Mouse (Mus musculus) liver, adult (tissue): ENCODE measurements at regions not wholly inside any gene's neighbourhood (a gene's known extent, or its start where the extent isn't known, plus 50 kb on each side); places are given as distances from the start of the nearest gene placed in this dataset.

ENCODE experiments used
- GATA4 ChIP-seq: IDR thresholded peaks from 2 replicates; pipeline ENCODE4 v1.6.1; 2014; ENCODE audit warnings: mild to moderate bottlenecking, low read length; ENCODE audit not compliant: insufficient replicate concordance

DNA sequence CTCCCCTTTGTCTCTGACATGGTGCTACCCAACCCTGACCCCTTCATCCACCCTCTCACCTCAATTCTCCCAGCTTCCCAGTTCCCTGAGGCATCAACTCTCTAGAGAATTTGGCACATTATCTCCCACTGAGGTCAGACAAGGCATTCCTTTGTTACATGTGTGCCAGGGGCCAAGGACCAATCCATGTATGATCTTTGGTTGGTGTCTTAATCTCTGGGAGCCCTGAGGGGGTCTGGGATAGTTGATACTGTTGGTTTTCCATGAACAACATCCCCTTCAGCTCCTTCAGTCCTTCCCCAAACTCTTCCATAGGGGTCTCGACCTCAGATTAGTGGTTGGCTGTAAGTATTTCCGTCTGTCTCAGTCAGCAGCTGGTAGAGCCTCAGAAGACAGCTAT, 224.9 kb upstream of the Klf12 start:
- no peak for TF ChIP-seq GATA4

DNA sequence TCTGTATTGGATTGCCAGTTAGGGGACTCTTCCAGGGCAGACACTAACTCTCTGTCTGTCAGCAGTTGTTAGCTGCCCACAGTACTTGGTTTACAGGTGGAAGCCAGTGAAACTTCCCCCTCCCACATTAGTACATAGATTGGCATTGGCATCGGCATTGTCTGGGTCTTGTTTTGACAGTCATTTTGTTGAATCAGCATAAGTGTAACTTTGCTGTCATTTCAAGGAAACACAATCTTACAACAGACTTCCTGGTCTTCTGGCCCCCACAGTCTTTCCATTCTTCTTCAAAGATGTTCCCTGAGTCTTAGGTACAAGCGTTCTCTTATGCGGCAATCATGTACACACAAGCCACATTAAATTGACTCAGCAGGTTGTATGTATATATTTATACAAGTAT, 223.6 kb upstream of the Klf12 start:
- TF ChIP-seq GATA4, result no peak

DNA sequence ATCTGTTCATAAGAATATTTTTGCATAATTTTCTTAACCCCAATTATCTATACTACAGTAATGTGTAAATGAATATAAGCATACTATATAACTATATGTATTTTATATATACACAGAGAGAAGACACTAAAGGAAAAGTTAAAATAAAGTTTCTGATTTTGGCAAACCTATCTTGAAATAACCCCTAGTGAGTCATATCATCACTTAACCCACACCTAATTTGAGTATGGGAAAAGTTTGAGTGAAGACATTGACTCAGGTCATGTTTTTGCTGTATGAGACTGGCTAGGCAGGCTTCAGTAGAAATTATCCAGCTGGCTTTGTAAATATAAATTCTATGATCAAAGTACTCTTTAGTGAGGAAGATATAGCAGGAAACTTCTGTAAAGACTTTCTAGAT, 223.1 kb upstream of the Klf12 start:
- TF ChIP-seq GATA4, result no peak

DNA sequence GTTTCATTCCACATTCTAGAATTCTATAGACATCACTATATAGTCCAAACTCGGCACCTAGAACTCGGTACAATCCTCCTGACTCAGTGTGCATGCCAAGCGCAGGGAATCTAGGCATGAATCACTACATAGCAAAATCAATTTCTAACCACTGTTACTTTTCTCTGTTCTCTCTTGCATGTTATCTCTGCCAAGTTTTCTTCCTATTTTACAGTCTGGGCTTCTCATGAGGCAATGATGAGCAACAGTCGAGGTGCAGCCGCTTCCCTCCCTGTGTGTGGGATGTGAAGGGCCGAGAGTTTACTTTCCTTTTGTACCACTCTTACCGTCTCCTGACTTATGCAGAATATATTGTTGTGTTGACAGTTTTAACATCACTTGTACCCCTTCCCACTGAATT, 204.4 kb upstream of the Klf12 start:
- TF ChIP-seq GATA4, result no peak

DNA sequence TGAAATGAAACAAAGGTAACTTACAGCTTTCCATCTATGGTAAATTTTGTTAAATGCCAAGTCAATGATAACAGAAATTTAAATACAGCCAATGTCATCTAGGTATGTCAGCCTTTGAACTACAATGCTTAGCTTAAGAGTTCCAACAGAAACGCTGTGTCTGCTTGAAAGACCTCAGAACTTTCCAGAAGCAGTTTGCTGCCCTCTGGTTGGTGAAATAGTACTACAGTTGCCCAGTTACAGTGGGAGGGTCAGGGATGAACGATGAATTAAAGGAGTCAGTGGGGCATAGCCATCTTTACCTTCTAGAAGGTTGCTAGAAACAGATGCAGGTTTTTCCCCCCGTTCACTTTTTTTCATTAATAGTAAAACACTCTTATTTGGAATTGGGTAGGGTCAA, 201.0 kb upstream of the Klf12 start:
- TF ChIP-seq GATA4, result no peak

DNA sequence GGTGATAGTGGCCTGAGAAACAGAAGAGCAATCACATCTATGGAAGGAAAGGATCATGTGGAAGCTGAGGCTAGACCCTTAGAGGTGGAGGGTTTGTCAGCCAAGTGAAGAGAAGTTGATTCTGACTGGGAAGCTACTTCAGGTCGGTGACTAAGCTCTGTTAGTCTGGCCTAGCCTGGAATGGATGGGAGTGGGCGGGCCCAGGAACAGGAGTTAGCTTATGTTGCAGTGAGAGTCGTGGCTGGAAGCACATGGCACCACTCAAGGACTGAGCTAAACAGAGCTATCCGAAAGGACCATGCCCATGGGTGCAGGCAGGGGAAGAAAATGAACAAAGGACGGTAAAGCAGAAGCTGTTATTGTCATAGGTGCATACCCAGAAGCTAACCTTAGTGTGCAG, 199.6 kb upstream of the Klf12 start:
- no peak for TF ChIP-seq GATA4

DNA sequence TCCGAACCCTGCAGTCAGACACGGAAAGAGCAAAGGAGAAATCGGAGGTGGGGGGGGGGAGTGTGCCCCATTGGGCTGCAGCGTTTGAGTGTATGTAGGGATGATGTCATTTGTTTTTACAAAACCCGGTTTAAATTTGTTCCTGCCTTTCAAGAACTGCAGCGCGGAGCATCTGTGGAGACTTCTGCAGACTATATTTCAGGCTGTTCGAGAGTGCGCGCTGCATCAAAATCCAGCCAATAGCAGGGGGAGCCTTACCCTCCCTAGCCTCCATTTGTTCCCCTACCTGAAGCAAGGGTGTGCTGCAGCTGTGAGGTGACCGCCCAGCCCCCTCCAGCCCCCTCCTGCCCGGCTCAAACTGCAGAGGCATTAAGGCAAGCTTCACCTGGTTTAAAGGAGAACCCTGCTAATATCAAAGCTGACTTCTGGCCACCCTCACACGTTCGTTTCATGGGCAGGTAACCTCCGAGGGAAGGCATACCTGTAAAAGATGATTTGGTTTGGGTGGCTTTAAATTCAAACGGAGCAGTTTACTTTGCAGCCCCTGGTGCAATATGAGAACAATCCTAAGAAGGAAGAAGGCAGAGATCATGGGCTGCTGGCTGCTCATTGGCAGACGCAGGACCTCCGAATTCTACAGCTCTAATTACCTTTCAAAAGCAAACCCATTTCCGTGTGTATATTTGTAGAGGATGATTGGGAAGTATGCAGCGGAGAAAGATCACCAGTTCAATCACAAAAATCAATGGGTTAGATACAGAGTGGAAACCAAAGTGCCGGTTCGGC, 193.3 kb upstream of the Klf12 start:
- no peak for TF ChIP-seq GATA4

DNA sequence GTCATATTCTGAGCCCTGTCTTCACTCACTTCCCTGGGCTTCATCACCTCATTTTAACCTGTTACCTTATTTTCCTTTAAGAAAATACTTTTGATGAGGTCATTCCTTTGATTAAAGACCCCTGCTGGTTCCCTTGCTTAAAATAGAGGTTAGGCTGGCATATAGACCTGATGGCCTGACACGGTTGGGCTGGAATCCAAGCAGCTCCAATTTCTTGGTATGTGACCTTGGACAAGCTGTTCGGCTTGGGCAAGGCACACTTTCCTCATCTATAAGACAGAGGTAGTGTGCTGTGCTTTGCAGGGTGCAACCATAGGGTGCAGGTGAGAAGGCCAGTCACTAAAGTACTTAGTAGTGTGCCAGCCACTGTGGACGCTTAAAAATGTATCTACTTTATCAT, 183.8 kb upstream of the Klf12 start:
- no peak for TF ChIP-seq GATA4

DNA sequence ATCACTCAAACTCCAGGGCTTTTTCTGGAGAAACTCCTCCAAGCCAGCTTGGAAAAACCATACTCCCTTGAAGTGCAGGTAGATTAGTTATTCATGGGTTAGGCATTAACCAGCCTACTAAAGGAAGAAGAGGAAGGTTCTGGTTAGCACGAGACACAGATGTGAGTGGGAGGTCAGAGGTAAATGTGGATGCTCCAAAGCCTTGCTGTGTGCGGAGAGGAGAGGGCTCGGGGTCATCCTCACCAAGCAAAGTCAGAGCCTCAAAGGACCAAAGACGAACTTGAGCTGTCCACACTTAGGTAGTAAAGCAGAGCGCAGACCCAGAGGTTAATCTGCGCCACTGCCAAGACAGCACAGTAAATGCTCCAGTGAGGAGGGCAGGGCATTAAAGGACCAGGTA, 177.8 kb upstream of the Klf12 start:
- no peak for TF ChIP-seq GATA4

DNA sequence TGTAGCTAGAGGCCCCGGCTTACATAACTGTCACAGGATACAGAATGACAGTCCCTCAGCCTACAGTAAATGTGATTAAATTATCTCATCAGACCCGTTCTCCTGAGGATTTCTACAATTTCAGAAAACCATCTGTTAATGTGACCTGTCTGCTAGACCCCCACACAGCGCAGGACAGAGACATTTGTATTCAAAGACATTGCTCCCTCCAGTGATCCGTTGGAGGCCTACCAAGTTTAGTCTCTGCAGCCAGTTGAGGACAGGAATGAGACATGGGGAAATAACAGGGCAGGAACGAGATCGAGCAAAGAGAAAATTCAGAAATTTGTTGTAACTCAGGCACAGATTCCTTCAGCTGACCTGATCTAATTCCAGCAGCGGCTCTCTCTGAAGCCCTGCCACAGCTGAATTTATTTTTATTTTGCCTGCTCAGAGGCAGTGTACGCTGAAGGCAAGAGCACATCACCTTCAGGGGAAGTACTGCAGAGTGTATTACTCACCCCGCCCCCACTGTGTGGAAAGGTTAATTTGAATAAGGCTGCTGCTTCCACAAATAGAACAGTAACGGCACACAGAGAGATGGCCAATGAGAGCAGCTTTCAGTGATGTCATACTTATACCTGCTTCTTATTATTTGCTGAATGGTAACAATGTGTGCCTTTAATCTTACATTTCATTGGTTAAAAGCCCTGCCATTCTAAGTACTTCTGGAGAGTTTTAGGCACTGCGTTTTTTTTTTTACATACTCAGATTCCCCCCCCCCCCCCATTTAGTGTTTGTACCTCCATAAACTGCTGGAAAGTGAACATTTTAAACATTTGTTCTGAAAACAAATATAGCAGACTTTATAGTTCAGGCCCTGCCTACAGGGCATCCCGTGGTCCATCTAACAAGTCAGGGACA, 176.9 kb upstream of the Klf12 start:
- TF ChIP-seq GATA4, result no peak

DNA sequence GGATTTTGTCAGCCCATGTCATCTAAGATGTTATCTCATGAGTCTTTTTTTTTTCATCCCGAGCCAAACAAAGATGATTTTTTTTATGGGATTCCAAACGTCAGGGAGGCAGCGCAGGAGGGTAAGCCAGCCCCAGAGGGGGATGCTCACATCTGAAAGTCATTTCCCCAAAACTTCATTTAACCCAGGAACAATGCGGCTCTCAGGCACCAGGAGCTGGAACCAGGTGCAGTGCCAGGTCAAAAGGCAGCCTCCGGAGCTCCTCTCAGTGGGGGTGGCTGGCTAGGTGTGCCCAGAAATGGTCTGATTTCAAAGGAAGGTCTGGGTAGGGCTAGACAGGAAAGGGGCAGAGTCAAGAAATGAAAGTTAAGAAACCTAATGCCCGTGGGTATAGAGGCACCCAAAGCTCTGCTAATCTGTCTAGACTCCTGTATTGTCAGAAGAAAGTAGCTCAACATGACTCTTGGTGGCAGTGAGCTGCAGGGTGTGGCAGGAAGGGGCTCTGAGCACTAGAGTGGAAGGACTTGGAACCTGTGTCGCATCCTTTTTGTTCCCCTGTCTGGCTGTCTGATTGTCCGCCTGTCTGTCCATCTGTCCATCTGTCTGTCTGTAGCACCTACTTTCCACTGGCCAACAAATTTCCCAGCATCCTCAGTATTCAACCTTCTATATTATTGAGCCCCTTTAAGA, 175.3 kb upstream of the Klf12 start:
- no peak for TF ChIP-seq GATA4

DNA sequence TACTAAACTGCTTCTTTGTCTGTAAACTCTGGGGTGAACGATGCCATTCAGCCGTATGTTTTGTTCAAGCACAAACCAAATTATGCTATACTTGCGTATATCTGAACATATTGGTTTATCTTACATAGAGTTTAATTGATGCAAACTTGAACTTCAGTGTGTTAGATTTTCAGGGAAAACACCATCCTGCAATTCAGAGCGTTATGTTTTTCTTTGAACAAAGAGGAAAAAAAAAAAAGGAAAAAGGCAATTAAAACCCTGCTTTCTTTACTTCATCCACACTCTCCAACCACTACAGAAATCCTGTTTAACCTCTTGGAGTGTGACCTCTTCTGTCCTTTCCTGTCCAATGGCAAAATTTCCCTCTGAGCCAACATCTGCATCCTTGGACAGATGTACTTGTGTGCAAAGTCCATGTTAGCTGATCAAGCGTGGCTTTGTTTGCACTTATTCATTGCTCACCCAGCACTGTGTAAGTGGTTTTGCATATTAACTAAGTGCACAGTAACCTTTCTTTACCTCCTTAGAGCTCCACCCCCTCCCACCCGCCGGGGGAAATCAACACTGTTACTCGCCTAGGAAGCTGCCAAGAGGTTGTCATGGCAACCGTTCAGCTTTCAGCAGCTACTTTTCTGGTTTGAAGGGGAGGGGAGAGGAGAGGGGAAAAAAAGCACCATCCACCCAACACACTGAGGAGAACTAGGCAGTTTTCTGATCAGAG, 174.4 kb upstream of the Klf12 start:
- TF ChIP-seq GATA4, result no peak

DNA sequence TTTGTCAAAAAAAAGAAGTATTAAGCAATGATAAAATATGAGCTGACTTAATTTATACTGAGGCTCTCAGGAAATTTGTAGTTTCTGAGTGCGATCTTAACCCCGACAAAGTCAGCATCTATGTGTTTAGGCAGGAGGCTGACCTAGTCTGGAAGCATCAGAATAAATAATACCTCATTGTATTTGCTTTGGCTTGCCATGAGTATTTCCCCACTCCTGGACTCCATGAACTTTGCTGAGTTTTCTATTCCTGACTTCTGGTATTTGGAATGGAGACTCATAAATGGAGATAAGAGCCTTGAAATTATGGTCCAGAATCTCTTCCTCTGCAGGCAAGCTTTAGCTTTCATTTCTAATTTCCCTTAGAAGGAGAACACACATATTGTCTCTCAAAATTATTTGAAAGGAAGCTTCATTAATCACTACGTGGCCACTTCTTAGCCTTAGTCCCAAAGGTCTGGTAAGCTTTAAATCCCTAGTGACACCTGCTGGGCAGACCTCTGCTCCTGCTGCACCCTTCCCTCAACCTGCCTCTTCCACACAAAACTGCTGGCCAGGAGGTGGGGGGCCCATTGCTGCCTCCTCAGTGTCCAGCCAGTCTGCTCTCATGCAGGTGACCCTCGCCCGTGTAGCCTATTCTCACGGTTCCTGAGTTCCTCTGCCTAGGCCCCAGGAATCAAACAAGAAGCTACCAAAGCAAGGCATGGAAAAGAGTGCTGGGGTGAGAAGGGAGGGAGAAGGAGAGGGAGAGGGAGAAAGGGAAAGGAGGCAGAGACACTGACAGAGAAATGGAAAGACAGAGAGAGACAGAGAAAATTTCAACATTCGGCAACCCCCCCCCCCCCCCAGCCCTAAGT, 173.6 kb upstream of the Klf12 start:
- TF ChIP-seq GATA4, result 0 out of 2 replicates have a peak, but pooled peaks have one; percentile 47

DNA sequence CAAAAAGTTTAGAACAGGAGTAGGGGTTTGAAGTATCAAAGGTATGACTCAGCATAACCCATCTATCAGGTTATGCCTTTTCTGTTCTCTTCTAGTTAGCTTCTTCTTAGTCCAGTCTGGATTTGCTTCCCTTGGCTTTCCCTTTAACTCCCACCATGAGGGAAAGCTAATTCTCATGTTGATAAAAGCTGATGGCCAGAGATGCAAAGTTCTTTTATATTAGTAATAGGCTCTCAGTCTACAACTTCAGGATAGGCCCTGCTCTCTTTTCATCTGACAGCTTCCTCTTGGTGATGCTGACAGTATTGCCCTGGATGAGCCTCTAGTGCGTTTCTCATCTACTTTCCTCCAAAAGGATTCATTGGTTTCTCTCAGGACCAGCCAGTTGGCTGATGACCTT, 161.7 kb upstream of the Klf12 start:
- TF ChIP-seq GATA4, result no peak
